Mouse (Mus musculus) kidney, adult 18-20 months (tissue): ENCODE data around the gene Il27.

Experiments
- DNase-seq: peaks from one replicate; pipeline ENCODE4 v3.0.0; 2021

Gene Il27

DNA sequence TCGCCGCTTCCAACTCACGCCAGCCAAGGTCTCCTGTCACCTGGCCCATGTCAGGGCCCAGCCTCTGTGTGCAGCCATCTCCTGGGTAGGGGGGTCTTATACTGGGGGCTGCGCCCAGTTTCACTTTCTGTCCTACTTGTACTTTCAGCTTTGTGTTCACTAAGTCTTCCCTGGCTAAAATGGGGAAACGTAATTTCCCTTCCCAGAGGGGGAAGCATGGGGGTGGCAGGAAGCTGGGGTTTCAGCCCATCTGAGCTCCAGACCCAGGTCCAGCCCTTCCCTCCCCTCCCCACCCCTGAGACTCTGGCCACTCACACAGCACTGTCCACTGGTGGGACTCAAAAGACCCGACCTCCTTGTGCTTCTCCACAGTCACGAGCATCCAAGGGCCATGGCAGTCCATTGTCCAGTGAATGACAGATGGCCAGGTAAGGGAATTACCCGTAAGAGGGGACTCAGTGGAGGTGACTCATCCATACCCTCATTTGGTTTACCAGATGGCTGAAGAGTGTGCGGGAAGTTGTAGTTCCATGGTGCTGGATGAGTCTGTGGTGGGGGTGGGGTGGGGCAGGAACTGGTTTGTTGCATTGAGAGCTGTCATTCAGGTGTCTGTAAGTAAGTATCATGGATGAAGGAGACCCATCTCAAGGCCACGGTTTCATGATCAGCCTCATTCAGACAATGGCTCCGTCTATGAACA lies at the start of gene Il27:
TSS of gene Il27 (minus strand) at position 80 of the 700 bp plus-strand sequence.
- no peak for DNase-seq

DNA sequence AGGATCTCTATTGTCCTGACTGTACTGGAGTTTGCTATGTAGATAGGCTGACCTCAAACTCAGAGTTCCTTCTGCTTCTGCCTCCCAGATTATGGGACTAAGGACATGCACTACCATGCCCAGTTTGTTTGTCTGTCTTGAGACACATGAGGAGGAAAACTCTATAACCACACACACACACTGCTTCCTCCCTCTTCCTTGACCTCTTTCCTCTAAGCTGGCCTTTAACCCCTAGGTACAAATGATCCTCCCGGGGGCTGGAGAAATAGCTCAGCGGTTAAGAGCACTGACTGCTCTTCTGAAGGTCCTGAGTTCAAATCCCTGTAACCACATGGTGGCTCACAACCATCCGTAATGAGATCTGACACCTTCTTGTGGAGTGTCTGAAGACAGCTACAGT lies 49.6 kb upstream of the Il27 start:
- no peak for DNase-seq

DNA sequence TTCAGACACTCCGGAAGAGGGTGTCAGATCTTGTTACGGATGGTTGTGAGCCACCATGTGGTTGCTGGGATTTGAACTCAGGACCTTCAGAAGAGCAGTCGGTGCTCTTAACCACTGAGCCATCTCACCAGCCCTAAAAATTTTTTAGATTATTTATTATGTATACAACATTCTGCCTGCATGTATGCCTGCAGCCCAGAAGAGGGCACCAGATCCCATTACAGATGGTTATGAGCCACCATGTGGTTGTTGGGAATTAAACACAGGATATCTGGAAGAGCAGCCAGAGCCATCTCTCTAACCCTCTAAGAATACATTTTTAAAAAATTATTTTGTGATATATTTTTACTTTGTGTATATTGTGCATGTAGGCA lies 48.5 kb upstream of the Il27 start:
- DNase-seq, result peak; percentile 38

DNA sequence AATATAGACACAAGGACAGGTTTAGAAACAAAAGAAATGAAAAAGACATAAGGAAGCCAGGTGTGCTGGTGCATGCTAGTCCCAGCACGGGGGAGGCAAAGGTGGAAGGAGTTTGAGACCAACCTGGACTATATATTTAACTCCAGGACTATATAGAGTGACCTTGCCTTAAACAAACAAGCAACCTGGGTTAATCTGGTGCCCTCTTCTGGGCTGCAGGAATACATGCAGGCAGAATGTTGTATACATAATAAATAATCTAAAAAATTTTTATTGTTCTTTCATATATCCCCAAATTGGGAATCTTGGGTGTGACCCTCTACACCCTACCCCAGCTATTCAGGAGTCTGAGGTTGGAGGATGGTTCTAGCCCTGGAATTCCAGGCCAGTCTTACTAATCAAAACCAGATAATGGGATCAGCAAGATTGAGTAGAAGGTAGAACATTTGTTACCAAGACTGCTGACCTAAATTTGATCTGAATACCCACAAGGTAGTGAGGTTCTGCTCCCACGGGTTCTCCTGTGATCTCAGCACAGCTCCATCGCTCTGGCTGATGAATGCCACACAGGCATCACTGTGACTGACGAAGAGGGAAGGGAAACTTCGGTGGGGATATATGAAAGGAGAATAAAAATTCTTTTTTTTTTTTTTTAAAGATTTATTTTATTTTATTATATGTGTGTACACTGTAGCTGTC lies 48.0 kb upstream of the Il27 start:
- no peak for DNase-seq

DNA sequence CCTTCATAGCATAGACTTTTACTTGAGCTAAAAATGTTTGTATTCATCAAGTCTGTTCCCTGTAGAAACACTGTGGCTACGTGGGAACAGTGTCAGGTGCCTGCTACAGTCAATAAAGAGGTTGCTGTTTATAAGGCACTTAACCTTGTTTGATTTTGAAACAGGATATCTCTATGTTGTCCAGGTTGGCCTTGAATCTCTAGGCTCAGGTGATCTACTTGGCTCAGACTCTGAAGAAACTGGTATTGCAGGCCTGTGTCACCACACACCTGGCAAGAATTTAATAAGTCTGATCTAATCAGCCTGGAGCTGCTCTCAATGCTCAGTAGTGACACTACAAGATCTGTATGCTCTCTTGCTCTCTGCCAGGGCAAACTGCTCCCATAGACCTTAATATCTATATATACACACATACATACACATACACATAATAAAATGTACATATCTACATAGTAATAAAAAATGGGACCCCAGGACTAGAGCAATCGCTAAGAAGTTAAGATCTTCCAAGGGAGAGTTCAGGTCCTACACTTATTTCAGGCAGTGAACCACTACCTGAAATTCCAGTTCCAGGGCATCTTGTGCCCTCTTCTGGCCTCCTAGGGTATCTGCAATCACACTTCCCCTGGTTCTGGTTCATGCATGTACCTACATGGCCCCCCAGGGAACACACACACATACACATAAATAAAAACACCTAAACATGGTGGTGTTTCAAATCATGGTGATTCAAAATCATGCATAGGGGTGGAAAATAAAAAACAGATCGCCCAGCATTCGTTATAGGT lies 42.2 kb upstream of the Il27 start:
- DNase-seq, result peak; percentile 51

DNA sequence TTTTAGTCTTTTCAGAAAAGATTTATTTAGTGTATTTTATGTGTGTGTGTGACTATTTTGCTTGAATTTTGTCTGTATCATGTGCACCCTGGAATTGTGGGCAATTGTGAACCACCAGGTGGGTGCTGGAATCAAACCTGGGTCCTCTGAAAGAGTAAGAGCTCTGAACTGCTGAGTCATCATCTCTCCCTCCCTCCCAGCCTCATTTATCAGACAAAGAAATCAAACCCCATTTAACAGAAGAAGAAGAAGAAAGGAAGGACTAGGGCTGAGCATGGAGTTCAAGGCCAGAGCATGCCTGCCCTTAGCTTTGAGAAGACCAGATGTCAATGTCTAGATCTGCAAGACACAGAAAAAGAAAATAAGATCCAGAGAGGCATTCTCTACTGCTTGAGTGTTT lies 40.6 kb upstream of the Il27 start:
- no peak for DNase-seq

DNA sequence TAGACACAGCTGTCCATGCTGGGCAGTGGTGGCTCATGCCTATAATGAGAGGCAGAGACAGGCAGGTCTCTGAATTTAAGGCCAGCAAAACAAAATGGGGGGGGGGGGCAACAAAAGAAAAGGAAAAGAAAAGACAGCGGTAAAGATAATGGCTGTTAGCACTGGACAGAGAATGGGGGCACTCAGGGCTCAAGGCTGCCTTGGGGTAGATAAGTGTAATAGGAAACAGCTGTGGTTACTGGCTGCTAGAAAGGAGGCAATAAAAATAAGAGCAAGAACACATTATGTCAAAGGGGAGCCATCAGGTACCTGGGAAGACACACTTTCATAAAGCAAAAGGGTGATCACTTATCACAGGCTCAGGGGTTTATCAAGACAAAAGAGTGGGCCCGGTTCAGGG lies 37.7 kb upstream of the Il27 start:
- no peak for DNase-seq

DNA sequence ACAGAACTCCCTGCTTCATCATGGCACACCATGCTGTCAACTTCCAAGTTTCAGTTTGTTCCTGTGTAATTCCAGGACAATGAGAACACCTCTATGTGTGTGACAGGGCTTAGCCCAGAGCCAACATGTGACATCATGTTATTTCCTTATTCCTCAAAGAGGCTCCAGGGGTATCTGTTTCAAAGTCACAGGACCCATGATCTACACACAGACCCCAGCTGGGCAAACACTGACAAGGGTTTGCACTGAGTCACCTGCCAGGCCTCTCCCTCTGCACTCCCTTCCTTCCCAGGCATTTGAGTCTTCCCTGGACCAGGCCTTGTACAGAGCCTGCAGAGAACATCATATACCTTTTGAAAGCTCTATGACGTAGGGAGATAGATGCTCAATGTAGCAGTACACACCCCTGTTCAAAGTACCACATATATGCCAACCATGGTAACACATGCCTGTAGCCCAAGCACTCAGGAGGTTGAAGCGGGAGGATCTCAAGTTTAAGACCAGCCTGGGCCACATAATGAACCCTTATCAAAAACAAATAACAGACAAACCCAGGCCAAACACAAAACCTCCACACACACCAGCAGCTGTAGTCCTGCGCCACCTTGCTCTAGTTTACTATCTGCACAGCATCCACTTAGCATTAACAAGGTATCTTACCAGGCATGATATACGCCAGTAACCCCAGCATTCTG lies 36.2 kb upstream of the Il27 start, which contains the start of gene Nupr1:
TSS of gene Nupr1 (minus strand) at position 38 of the 695 bp plus-strand sequence.
- no peak for DNase-seq

DNA sequence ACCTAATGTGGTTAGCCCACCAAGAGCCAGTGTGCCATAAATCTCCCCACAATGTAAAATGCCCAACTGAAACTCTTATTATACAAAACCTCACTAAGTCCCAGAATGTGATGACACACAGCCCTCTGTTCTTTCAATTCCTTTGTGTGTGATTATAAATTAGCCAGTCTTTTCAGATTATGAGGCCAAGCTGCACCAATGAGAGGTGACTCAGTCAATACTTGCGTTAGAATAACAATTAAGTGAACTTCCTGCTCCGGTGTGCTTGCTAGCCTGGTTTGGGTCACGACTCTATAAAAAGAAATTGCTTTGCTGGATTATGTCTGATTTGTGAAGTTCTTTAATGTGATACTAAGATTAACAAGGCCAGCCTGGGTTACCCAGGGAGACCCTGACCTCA lies 35.2 kb upstream of the Il27 start:
- no peak for DNase-seq

DNA sequence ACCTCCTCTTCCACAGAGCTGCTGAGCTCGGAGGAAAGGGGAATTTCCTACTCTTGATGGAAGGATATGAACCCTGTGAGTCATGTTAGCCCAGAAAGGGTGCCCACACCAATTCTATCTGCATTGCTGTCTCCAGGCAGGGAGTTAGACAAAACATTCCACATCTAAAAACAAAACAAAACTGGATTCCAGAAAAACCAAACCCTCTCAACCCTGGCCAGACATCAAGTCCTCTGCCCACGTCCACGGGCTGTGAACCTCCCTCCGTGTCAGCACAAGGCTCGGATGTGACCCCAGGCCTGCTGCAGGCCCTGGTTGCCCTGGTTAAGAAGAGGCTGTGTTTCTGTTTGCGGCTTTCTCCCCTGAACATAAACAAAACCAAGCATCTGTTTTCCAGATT lies 33.4 kb upstream of the Il27 start:
- DNase-seq, result peak; percentile 11

DNA sequence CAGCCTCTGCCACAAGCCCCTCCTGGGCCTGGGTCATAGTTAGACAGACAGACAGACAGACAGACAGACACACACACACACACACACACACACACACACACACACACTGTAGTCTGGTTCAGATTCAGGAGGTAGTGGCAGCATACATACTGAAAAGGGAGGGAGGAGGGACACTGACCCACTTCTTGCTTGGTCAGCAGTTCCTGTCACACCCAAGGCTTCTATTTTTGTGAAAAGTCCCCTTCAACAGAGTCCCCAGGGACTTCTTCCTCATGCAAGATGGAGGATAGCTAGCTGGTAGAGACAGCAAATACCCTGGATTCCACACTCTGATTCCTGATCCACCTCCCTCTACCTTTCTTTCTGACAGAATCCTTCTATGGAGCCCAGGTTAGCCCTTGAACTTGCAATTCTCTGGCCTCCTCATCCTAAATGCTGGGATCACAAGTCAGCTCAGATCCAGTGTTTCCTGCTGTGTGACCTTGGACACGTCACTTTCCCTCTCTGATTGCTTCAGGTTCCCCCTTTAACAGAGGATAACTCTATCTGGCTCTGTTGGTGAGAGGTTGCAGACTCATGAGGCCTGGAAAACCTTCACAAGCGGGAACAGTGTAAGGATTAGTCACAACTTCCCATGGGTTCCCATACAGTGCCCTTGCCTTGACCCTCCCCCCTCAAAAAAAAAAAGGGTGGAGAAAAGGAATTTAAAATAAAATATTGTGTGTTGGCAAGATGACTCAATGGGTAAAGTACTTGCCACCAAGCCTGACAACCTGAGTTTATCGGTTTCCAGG lies 31.3 kb upstream of the Il27 start:
- DNase-seq, result no peak

DNA sequence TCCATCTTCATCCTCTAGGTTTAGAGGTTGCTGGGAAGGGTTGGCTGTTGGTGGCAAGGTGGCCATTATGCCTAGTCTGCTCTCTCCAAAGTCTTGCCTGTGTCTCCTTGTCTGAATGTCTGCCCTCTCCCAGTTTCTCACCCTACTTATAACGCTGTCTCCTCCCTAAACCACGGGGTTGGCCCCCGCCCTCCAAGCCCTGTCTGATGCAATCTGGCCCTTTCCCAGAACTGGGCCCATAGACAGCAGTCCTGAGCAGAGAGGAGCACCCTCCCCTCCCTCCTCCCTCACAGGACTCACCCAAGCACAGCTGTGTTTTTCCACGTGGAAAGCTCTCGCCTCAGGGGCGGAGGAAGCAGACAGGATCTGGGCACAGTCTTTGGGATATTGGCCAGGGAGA lies 30.6 kb upstream of the Il27 start:
- DNase-seq, result peak; percentile 64

DNA sequence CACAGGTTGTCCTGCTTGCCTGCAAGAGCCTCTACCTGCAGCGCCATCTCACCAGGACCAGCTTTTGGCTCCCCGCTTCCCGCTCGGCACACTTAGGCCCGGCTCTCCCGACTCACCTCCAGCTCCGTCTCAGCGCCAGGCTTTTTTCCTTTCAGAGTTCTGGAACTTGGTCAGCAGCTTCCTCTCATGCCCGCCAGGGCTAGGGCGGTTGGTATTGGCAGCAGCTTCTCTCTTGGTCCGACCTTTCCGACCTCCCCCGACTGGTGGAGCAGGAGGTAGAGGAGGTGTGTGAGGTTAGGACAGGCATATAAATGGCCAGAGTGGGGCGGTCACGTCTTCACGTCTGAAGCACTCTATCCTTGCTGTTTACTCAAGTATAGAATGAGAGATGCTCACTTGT lies 30.0 kb upstream of the Il27 start:
- peak; percentile 10 for DNase-seq

DNA sequence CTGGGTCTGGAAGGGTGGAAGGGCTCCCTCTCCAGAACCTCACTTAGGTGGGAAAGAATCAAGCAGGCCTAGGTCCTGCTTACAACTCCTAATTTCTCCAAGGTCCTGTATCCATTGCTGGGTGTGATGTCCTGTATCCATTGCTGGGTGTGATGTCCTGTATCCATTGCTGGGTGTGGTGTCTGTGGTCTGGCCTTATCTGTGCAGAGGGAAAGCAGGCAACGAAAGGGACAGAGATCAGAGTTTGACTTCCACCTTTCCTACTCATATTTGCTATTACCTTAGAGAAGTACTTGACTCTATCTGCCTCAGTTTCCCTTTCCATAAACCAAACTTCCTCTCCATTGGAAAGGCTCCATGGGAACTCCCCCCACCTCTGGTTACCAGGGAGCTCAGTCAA lies 28.6 kb upstream of the Il27 start:
- DNase-seq, result no peak

DNA sequence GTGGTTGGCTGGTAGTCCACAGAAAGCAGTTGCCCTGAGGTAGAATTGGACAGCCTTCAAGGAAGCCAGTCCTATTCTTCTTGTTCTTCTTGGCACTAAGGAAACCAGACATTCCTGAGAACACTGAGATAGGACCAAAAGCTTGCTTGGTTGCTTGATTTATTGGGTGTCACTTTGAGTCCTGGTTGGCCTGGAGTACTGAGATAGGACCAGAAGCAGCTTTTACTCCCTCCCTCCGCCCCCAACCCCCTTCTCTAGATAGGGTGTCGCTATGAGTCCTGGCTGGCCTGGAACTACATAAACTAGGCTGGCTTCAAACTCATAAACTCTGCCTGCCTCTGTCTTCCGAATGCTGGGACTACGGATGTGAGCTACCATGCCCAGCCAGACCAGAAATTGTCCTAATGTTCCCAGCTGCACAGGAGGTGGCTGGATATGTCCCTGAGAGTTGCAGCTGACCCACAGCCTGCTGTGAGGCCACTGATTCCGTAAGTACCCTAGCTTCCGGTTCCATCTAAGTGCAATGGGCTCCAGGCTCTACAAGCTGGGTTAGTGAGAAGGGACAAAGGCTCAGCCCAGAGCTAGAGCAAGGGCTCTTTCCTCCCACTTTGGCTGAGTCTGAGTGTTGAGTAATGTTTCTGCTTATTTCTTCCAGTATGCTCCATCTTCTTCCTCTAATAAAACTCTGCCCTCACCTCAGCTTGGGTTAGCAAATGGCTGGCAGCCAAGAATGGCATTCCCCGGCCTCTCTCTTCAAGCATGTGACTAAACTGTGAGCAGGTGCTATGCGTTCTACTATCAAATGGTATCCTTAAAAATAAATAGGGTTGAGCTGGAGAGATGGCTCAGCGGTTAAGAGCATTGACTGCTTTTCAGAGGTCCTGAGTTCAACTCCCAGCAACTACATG lies 27.0 kb upstream of the Il27 start:
- peak; percentile 5 for DNase-seq

DNA sequence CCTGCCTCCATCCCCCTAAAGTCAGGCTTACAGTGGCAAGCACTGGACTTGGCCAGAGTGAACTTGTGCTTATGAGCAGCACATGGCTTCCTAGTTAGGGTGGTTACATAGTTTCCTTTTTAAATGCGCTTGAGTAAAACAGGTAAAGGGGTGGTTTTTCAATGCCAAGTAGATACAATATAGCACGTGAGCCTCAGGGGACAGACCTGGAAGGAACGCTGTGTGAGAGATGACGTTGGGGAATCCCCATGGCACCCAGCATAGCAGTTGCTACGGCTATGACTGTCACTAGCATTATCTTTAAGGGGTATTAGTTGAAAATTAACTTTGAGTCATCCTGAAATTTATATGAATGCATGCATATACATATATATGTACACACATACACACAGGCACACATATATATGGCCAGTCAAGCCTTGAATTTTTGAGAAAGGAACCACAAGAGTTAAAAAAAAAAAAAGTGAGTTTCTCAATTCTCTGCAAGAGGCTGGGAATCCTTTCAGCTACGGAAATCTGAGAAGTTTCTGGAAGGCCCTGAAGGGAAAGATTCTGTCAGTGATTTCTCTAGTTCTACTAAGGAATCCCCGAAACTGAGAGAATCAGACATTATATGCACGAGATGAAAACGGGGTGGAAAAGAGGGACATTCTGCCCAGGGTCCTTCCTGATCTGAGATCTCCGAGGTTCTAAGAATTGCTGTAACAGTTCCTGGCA lies 25.0 kb upstream of the Il27 start:
- no peak for DNase-seq

DNA sequence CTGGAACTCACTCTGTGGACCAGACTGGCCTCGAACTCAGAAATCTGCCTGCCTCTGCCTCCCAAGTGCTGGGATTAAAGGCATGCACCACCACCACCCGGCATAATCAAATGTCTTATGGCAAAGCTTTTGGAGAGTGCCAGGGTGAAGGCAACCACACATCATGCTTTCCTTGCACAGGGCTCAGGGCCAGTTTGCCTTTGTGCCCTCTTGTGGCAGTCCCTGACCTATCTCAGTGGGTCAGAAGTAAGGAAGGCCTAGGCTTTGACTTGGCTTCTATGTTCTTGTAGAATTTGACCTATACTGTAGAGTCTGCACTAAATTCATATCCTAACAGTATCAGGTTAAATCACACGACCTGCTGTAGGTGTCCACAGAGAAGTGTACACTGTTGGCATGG lies 22.0 kb upstream of the Il27 start:
- no peak for DNase-seq

DNA sequence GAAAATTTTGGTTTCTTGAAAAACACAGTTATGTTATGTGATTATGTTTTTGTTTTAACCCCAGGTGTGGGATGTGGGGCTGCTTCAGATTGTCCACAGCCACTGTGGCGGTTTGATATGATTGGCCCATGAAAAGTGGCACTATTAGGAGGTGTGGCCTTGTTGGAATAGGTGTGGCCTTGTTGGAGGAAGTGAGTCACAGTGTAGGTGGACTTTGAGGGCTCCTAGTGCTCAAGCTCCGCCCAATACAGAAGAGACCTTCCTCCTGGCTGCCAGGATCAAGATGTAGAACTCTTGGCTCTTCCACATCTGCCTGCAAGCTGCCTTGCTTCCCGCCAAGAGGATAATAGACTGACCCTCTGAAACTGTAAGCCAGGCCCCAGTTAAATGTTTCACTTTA lies 18.0 kb upstream of the Il27 start:
- no peak for DNase-seq

DNA sequence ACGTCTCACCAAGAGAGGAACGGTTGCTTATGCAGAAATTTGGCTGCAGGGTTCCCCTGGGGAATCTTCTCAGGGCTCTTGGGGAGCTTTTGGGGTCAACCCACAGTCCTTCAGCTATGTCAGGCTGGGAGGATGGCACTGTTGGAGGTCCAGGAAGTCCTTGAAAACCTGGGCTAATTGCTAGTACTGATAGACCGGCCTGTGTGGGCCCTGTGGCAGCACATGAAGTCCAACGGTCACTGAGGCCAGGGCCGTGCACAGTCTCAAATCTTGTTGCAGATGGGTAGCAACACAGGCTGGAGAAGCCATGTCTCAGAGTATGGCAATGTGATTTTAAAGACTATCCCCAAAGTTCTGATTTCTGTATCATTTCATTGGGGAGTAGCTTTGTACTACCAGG lies 13.1 kb upstream of the Il27 start:
- DNase-seq, result no peak

DNA sequence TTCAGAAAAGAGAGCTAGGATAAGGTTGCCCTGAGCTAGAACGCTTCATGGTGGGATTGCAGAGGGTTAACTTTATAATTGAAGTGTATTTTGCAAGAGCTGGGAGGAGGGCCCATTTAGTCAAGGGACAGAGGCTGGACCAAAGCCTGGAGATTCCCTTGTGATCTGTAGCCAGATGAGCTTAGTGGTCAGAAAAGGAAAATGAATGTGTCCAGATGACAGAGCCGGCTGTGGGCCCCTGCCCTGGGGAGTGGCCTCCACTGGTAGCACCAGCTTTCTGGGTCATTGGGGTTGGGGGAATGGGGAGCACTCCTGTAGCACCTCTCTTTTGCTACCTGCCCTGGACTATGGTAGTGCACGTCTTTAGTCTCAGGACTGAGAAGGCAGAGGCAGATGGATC lies 12.3 kb upstream of the Il27 start:
- DNase-seq, result no peak

DNA sequence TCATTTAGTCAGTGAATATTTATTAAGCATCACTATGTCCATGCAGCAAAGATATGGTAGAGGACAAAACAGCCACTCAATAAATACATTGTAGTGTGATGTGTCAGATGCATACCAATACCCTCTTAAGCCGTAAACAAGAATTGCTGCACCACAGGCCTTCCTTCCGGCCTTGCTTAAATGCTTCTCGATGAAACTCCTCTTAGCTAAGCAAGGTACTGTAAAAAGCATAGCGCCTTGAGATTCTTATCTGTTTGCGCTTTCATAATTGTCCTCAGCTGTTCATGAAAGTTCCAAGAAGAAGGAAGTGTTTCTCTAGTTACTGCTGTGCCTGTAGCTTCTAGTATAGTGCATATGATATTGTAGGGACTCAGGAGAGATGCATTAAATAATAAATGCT lies 11.9 kb upstream of the Il27 start:
- no peak for DNase-seq
